Mouse (Mus musculus) CD4-positive helper T cell, adult 2 months (primary cell): ENCODE results near the gene Cacng4.

Experiments
- DNase-seq: peaks from one replicate; pipeline ENCODE4 v3.0.0-alpha.2; 2012; ENCODE audit warnings: low read depth, missing footprints, low spot score

Cacng4 gene

GRCm38 (mm10) chr11:107773312-107773711 is 21.0 kb downstream of the Cacng4 start:
- no peak for DNase-seq

DNA sequence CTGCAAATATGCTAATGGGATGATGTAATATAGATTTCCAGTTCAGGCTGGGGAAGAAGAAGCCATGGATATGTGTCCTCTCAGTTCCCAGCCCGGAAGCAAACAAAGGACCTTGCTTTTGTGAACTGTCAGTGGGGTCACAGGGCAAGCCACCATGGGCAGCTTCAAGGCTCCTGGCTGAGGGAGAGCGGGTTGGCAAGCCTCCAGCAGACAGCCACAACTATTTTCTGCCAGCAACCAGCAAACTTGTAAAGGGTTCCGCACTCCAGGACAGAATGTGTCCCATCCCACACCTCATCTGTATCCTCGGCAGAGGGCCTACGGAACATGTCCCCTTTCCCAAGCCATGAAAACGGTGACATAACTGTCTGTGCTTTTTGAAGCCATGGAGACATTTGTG is 22.4 kb downstream of the Cacng4 start:
- no peak for DNase-seq

- no peak for DNase-seq
These were observed 26.0 kb downstream of the Cacng4 start for GRCm38 (mm10) chr11:107768361-107768760.

GRCm38 (mm10) chr11:107766932-107767331 is 27.4 kb downstream of the Cacng4 start:
- no peak for DNase-seq

DNA sequence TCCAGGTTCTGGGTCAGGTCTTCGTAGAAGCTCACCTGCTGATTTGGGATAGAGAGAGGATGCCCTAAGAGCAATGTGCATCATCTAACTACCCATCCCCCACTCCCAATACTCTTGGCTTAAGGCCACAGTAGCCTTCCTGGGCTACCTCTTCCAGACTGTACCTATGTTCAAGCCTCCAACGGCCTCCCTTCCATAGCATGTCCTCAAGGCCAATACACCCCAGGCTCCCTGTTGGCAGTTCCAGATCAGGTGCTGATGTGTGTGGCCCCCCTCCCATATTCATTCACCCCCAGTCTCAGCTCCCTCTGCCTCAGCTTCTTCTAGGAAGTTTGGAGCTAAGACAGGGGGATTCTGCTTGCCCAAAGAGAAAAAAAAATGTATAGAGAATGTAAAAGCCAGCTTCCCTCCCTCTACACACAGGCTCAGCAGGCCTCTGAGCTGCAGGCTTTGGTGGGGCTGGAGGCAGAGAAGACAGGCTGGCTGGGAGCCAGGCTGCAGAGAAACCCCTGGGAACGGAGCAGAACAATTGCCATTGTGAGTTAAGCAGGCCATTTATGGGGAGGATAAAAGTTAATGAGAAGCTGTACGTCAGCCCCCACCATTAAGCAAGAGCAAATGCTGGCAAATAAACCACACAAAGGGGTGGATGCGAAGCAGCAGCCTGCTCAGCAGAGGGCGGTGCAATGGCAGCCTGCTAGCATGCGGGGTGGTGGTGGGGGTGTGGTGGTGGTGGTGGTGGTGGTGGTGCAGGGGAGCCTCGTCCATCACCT is 31.5 kb downstream of the Cacng4 start:
- DNase-seq: no peak

GRCm38 (mm10) chr11:107761790-107762500 is 32.4 kb downstream of the Cacng4 start:
- no peak for DNase-seq

- no peak for DNase-seq
These were observed 34.4 kb downstream of the Cacng4 start for GRCm38 (mm10) chr11:107760001-107760400.

GRCm38 (mm10) chr11:107759516-107759915 is 34.8 kb downstream of the Cacng4 start:
- DNase-seq: no peak

- no peak for DNase-seq
These were observed 45.2 kb downstream of the Cacng4 start for GRCm38 (mm10) chr11:107749114-107749513.

DNA sequence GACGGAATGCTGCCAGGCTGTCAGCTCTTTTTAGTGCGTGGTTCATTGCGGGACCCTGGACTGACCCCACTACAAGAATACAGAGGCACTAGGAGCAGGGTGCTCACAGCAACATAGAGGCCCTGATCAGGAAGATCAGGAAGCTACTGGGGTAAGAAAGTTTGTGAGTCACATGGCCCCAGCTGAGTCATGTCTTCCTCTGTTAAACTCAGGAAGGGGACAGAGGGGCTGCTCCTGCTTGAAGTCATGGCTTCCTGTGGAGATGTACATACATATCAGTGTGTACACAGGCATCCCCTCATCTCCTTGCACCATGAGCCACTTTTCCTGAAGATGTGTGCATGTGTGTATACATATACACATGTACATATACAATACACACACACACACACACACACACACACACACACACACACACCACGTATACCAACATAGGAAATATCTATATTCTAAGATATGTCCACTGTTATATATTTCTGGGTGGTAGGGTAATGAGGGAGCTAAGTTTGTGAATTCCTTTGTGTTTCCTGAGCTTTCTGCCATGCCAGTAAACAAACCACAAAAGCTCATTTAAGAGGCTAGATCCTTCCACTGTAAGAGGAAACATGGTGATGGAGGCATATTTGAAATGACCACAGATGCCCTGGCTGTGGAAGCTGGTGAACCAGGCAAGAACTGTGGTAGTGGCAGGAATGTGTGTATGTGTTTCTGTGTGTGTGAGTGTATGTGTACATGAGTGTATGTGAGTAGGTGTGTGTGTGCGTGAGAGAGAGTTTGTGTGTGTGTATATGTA is 45.9 kb downstream of the Cacng4 start:
- no peak for DNase-seq

GRCm38 (mm10) chr11:107743100-107743499 is 51.3 kb downstream of the Cacng4 start:
- DNase-seq: no peak

GRCm38 (mm10) chr11:107738418-107739099 is 55.8 kb downstream of the Cacng4 start:
- DNase-seq: no peak

GRCm38 (mm10) chr11:107737886-107738285 is 56.5 kb downstream of the Cacng4 start:
- DNase-seq: no peak

- DNase-seq: no peak
These were observed 60.2 kb downstream of the Cacng4 start for GRCm38 (mm10) chr11:107734133-107734532.

GRCm38 (mm10) chr11:107731498-107731897 is 62.9 kb downstream of the Cacng4 start:
- DNase-seq: no peak

DNA sequence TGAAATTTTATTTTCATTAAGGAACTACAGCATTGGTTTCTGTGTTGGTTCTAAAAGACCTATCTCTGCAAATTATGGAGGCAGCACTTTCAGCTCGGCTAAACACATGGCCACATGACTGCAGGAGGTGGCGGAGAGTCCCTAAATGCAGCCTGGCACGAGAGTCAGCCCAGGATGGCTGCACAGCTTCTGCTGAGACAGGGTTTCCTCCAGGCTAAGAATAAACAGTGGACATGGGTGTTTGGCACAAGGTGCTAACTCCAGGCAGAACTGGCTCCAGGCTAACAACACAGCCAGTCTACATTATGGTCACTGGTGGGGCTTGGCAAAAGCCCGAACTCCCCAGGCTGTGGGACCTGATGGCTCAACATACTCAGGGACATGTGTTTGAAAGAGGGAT is 63.4 kb downstream of the Cacng4 start:
- no peak for DNase-seq

DNA sequence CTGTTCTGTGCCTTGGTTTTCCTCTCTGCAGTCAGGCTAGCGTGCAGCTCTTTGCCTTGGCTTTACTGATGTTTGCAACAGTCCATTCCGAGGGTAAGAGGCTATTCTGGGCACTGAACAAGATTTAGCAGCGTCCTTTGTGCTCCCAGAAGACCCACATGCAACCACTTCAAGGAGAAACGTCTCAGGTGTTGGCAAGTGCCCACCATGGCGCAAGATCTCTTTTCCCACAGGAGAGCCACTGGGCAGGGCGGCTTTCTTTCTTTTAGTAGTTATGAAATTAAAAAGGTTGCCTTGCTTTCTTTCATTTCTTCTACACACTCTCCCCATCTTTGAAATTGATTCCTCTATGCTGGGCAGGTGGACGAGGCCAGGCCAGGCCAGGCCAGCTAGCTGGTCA is 65.2 kb downstream of the Cacng4 start:
- no peak for DNase-seq

DNA sequence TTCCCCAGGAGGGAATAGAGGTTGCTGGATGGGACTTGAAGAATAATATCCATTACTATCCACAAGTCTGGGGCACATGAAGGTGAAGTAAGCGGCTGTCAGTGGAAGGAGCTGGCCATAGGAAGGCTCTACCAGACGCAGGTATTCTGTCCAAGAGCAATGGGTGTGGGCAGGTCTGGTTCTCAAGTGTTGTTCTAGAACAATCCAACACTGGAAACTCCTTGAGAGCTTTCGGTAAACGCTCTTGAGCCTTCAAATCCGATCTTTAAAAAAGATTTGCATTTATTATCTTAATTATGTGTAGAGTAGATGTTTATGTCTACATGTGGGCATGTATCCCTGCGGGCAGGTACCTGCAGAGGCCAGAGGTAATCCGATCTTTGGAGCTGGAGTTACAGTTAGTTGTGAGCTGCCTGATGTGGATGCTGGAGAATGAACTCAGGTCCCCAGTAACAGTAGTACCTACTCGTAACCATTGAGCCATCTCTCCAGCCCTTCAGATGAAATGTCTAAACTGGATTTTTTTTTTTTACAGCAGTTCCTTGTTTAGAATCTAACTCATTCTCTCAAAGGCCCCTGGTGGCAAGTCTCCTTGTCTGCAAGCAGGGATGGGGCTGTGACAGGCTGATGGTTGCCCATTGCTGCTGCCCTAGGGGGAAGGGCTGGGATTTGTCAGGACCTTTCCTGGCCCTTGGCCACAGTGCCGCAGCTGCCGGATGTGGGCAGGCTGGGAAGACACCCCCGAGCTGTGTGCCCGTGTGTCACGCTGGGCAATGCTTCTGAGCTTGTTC is 66.1 kb downstream of the Cacng4 start:
- DNase-seq: no peak

DNA sequence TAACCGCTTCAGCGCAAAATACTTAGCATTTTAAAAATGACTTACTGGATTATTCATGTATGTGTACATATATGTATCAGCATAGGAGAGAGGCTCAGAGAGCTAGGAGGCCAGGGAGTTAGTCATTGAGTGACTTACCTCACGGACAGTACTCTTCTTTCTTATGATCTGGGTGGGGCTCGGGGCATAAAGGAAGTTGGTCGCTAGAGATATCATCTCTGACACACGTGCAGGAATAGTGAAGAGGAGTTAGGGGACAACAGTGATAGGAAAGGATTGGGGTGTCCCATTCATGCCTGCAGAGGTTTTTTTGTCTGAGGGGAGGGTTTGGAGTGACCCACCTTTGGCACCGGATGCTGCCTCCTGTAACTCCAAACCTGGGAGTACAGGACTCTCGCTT is 69.8 kb downstream of the Cacng4 start:
- no peak for DNase-seq

GRCm38 (mm10) chr11:107721057-107721456 is 73.3 kb downstream of the Cacng4 start:
- no peak for DNase-seq
